Mouse (Mus musculus) lung, postnatal 0 days (tissue): ENCODE data around the gene Sept1.

Experiments
- CTCF ChIP-seq: IDR thresholded peaks from 2 replicates; pipeline ENCODE4 v1.5.1; 2016; ENCODE audit warnings: antibody characterized with exemption, mild to moderate bottlenecking
- EP300 ChIP-seq: IDR thresholded peaks from 2 replicates; pipeline ENCODE4 v1.6.1; 2016; ENCODE audit warnings: antibody characterized with exemption, mild to moderate bottlenecking, control low read depth

DNA sequence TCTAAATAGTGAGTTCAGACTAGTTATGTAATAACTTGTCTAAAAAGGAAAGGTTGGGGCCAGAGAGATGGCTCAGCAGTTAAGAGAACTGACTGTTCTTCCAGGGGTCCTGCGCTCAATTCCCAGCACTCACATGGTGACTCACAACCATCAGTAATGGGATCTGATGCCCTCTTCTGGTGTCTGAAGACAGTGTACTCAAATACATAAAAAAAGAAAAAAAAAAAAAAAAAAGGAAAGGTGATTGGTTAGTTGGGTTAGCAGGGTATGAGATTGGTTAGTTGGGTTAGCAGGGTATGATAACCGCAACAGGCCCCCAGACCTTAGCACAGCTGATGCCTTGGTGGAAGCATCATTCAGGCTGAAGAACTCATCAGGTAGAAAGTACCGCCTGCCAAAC is 30.6 kb upstream of the Sept1 start:
- TF ChIP-seq CTCF = no peak
- no peak for TF ChIP-seq EP300
